Mouse (Mus musculus) olfactory bulb, adult 2 months (tissue): ENCODE data around the gene Txnrd1. TPM values are rescaled to one million over a fixed set of nuclear protein-coding genes. Genes with fewer than 3 reads are reported as not detected.

Source experiments
- H3K27ac ChIP-seq: fragments of 200-500 bp; 2 replicates; pipeline ENCODE4 v1.5.1; 2012; ENCODE audit warnings: low read depth, low read length; ENCODE audit not compliant: insufficient read depth
- H3K4me1 ChIP-seq: fragments of 200-500 bp; 2 replicates; pipeline ENCODE4 v1.6.1; 2012; ENCODE audit warnings: low read length; ENCODE audit not compliant: control insufficient read depth, insufficient read depth
- H3K4me3 ChIP-seq: fragments of 200-500 bp; 2 replicates; pipeline ENCODE4 v1.5.1; 2012; ENCODE audit warnings: mild to moderate bottlenecking, low read depth, low read length, moderate library complexity; ENCODE audit not compliant: insufficient read depth
- CTCF ChIP-seq: fragments of 200-500 bp; IDR thresholded peaks from 2 replicates; pipeline ENCODE4 v1.5.1; 2012; ENCODE audit warnings: low read depth, mild to moderate bottlenecking, low read length, moderate library complexity; ENCODE audit not compliant: insufficient read depth
- POLR2A ChIP-seq: fragments of 200-500 bp; IDR thresholded peaks from 2 replicates; pipeline ENCODE4 v1.6.1; 2012; ENCODE audit warnings: mild to moderate bottlenecking, low read depth, low read length, moderate library complexity; ENCODE audit not compliant: insufficient read depth
- WGBS: fragments of 180-500 bp; shearing (Covaris S2); methylation state at CpG from one replicate; pipeline ENCODE4 v1.1.7; 2018; 5-methylcytosine and 5-hydroxymethylcytosine counted together
- polyA plus RNA-seq: library from polyadenylated mRNA; stranded (reverse); fragments of >200 nt; gene quantifications from 2 replicates; pipeline ENCODE4 v1.2.4, GENCODE M21; 2012; ENCODE audit warnings: low replicate concordance; ENCODE audit not compliant: missing spikeins, insufficient read depth, insufficient read length

The Txnrd1 gene
- polyA plus RNA-seq, 1 experiment, result not detected

GRCm38 (mm10) chr10:82858032-82858680 is 24.4 kb downstream of the Txnrd1 start:
- peaks cover 7% of the 10 kb centered on the region for H3K4me1 ChIP-seq
- WGBS, result 64% methylated on average over 10 of the region's 10 CpGs
- no peak overlapping the region for H3K4me3 ChIP-seq
- no peak overlapping the region for H3K27ac ChIP-seq
- TF ChIP-seq POLR2A (no peak), CTCF (no peak)

GRCm38 (mm10) chr10:82858691-82859532 is 25.2 kb downstream of the Txnrd1 start:
- TF ChIP-seq CTCF (no peak), POLR2A (peak; percentile 93)
- under 1% methylated on average over 49 of the region's 49 CpGs for WGBS
- Histone ChIP-seq H3K4me3 (peak overlapping the region; percentile 79), H3K4me1 (peaks cover 11% of the 10 kb centered on the region), H3K27ac (peak overlapping the region; percentile 66)

GRCm38 (mm10) chr10:82859533-82859915 is 25.8 kb downstream of the Txnrd1 start:
- Histone ChIP-seq H3K4me3 (peak overlapping the region; percentile 79), H3K4me1 (peaks cover 9% of the 10 kb centered on the region), H3K27ac (peak overlapping the region; percentile 66)
- WGBS, result 1% methylated on average over 8 of the region's 8 CpGs
- no peak for TF ChIP-seq CTCF
- TF ChIP-seq POLR2A, result no peak

DNA sequence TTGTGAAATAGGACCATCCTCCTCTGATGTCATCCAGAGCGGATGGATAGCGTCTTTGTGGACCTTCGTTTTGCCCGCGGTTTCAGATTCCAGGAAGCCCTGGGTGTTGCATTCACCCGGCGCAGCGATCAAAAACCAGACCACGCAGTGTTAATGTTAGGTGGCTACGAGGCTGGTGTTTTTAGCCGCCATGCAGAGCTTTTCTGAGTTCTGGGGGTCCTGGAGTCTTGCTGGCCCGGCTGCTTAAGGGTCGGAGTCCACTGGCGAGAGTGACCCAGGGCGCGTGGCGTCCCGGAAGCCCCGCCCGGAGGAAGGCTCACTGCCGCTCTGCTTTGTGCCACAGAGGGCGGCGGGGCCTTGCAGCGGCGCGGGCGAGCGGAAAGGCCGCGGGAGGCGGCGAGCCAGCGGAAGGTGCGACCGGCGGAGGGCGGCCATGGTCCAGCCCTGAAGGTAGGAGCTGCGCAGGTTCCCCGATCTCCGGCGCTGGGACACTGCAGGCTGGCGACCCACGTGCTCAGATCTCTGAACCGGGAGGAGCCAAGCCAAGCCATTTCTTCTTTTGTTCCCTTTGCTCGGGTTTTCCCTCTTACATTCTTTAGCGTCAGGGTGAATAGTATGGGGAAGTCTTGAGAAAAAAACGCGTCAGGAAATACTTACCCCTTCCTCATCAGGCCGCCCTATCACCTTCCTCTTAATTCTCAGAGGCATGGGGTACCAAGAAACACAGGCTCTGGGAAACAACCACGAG is 26.6 kb downstream of the Txnrd1 start:
- peak overlapping the region; percentile 98 for H3K4me3 ChIP-seq
- peak overlapping the region; percentile 52 for H3K27ac ChIP-seq
- H3K4me1 ChIP-seq, result peaks cover 9% of the 10 kb centered on the region
- TF ChIP-seq CTCF (no peak), POLR2A (peak; percentile 43; the same call in 1 of the 2 replicates)
- under 1% methylated on average over 50 of the region's 50 CpGs for WGBS

DNA sequence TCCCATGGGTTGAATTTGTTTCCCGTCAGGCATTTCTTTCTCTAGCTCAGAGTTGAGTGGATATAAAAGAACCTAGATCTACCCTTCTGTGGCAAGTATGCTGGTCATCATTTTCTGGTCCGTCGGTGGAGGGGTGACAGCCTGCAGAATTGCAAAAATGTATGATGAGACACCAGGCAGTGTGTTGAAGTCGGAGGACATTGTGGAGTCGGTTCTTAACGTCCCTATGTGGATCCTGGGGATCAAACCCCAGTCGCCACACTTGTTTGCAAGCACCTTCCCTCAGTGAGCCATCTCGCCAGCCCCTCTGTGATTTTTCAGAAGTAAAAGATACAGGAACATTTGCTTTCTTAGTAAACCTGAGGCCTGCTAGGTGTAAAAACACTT is 27.2 kb downstream of the Txnrd1 start:
- 13% methylated on average over 8 of the region's 8 CpGs for WGBS
- Histone ChIP-seq H3K4me3 (peak overlapping the region; percentile 98), H3K4me1 (peaks cover 9% of the 10 kb centered on the region), H3K27ac (0 out of 2 replicates have a peak overlapping the region, but pooled peaks have one; percentile 52)
- TF ChIP-seq CTCF, result no peak

GRCm38 (mm10) chr10:82863106-82863680 is 29.4 kb downstream of the Txnrd1 start:
- peaks cover 17% of the 10 kb centered on the region for H3K4me1 ChIP-seq
- H3K27ac ChIP-seq, result no peak overlapping the region
- TF ChIP-seq POLR2A, result no peak
- no peak overlapping the region for H3K4me3 ChIP-seq
- WGBS, result 52% methylated on average over 5 of the region's 5 CpGs

DNA sequence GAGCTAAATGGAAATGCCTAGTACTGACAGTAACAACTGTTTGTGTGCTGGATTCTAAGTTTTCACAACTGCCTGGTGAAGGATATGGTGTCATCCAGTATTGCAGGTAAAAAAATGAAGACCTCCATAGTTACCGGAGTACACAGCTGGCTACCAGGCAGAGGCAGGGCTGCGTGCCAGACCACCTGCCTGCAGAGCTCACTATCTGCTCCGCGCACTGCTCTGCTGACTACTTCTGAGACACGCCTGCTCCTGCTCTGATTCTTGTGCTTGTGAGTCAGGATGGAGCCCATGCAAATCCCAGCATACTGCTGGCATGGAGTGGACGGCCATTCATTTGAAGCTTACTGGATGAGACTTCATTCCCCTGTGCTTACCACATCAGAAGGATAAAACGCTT is 30.1 kb downstream of the Txnrd1 start:
- Histone ChIP-seq H3K27ac (no peak overlapping the region), H3K4me1 (peaks cover 17% of the 10 kb centered on the region), H3K4me3 (no peak overlapping the region)
- no peak for TF ChIP-seq CTCF
- WGBS, result 61% methylated on average over 7 of the region's 7 CpGs

DNA sequence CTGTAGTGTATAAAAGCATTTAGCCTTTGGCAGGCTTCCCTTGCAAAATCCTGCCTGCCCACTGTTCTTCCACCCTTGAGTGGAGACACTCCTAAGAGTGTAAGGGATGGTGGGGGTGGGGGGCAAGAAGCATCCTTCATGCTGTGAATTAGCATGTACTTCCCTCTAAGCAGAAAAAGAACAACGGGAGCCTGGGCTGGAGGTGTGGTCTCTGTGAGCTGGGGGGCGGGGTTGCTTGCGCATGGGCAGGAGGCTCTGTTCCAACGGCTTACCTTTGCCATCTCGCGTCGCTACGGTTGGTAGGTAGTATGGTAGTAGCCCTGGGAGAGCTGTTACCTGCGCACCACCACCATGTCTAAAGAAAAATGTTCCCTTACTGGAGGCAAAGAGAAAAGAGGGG is 32.6 kb downstream of the Txnrd1 start, which contains the start of gene Eid3:
TSS of gene Eid3 (plus strand) at position 271 of the 400 bp plus-strand sequence.
- TF ChIP-seq POLR2A, result no peak
- no peak for TF ChIP-seq CTCF
- WGBS, result 61% methylated on average over 9 of the region's 9 CpGs
- H3K27ac ChIP-seq, result no peak within 1 kb of the TSS
- H3K4me1 ChIP-seq, result peaks cover 17% of the 10 kb centered on the region
- H3K4me3 ChIP-seq, result no peak within 1 kb of the TSS
